Mouse (Mus musculus): Measurements from ENCODE around the gene Gm47969. TPM values are rescaled to one million over a fixed set of nuclear protein-coding genes. Genes with fewer than 3 reads are reported as not detected.

Gene Gm47969
- not detected in 2 replicates for polyA plus RNA-seq (2015; fragmentation: Nextera tagmentation; extraction: Ambion mirVana)

DNA sequence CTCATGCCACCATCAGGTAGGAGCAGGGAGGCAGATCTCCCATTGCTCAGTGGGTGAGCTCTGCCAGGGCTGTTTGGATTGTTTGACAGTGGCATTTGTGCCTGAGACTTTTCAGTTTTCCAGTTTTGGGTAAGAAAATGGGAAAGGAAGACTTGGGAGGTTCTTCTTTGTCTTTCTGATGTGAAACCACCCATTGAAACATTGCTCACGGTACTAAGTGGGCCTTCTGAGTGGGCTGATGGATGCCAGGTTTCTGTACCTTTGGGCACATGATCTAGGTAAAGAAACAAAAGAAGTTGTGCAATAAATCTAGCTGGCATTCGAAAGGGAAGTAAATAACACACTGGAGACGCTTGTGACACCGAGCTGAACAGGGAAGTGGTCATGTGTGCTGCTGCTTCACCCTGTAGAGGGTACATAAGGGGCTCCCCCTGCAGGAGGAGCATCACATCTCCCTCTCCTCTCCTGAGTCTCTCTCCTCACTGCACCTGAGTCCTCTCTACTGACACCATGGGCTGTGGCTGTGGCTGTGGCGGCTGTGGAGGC, at the start of gene Gm47969:
TSS of gene Gm47969 (plus strand) at position 51 of the 546 bp plus-strand sequence.

DNA sequence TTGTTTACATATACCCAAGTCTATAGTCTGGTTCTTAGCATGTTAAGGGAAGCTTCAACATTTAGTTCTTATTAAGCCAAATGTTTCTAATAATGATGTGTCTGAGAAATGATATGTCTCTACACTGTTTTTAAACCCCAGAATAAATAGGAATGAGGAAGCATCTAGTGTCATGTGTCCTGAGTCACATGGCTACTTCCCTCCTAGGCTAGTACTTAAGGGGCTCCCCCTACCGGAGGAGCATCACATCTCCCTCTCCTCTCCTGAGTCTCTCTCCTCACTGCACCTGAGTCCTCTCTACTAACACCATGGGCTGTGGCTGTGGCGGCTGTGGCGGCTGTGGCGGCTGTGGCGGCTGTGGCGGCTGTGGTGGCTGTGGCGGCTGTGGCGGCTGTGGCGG, 44.4 kb upstream of the Gm47969 start, which contains the start of gene Gm47959:
TSS of gene Gm47959 (plus strand) at position 243 of the 400 bp plus-strand sequence.

DNA sequence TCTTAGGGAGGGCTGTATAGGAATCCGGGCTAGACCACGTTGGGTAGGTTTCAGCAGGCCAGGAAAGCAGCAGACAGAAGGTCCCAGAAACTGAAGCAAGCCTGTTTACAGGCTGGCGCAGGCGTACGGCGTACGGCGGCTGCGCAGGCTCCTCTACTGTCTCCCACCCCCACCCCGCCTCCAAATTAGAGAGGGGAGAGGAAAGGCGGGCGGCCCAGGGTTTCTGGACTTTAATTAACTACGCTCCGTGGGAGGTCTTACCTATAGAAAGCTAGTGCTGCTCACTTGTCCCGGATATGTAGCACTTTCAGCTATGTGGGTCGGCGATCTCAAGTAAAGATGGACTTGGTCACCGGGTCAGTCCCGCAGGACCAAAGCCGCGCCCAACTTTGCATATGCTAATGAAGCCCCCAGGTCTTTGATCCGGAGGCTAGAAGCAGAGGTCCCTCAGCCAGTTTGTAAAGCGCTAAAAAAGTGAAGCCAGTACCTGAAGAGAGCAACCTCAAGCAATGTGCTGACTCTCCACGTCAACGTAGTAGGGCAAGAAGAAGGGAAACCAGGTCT, 6.5 kb upstream of the Gm47969 start, which contains the start of gene Slc19a3:
TSS of gene Slc19a3 (minus strand) at position 340 of the 564 bp plus-strand sequence.

DNA sequence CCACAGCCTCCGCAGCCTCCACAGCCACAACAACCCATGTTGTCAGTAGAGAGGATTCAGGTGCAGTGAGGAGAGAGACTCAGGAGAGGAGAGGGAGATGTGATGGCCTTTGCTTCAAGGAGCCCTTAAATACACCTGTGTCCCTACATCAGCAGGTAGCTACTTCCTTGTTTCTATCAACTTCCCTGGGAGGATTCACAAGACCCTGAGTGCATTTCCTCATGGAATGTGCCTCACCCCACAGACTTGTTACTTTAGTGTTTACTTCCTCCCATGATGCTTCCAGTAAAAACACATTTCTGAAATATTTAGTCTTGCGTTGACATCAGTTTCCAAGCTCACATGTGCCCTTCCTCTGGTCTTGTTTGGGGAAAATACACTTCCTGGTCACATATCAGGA, 2.4 kb upstream of the Gm47969 start, which contains the start of gene Krtap28-10:
TSS of gene Krtap28-10 (minus strand) at position 101 of the 400 bp plus-strand sequence.

DNA sequence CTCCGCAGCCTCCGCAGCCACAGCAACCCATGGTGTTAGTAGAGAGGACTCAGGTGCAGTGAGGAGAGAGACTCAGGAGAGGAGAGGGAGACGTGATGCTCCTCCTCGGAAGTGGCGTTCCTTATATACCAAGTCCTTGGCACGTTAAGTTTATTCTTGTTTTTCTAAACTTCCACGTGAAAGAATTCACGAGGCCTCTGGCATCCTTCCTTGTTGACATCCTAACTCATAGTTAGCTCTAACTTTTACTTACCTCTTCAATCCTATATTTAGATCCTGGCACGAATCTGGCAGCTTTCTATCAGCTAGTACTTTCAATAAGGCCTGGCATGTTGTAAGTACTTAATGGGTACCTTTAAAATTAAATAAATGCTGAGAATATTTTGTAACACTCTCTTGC, 14.5 kb downstream of the Gm47969 start, which contains the start of gene A030005K14Rik:
TSS of gene A030005K14Rik (minus strand) at position 101 of the 400 bp plus-strand sequence.

DNA sequence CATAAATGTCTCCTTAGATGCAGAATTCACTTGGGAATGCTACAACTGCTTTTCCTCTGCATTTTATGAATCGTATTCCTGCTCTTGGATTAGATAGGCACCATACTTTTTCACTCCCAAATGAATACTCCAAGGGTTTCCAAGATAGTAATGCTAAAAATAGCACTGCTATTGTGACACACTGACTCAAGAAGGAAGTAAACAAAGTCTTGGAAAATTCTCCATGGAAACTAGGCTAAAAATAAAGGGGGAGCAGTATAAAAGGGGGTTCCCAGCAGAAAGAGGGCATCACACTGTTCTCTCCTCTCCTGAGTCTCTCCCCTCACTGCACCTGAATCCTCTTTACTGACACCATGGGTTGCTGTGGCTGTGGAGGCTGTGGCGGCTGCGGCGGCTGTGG, 15.9 kb downstream of the Gm47969 start, which contains the start of gene Krtap28-13:
TSS of gene Krtap28-13 (plus strand) at position 288 of the 400 bp plus-strand sequence.

Other genes starting within 250 kb of the Gm47969 start
- gene Agfg1, start 205.4 kb upstream of the Gm47969 start, polyA plus RNA-seq (2015; fragmentation: Nextera tagmentation; extraction: Ambion mirVana) = 12.4 and 14.5 TPM in 2 replicates
- not detected in 2 replicates for gene A030005L19Rik, start 131.6 kb upstream of the Gm47969 start, polyA plus RNA-seq (2015; fragmentation: Nextera tagmentation; extraction: Ambion mirVana)
- not detected in 2 replicates for gene A030014E15Rik, start 120.0 kb upstream of the Gm47969 start, polyA plus RNA-seq (2015; fragmentation: Nextera tagmentation; extraction: Ambion mirVana)
- not detected in 2 replicates for gene Gm6217, start 113.5 kb upstream of the Gm47969 start, polyA plus RNA-seq (2015; fragmentation: Nextera tagmentation; extraction: Ambion mirVana)
- gene A030003K21Rik, start 101.5 kb upstream of the Gm47969 start, polyA plus RNA-seq (2015; fragmentation: Nextera tagmentation; extraction: Ambion mirVana) = not detected in 2 replicates
- not detected in 2 replicates for gene Gm7544, start 88.9 kb upstream of the Gm47969 start, polyA plus RNA-seq (2015; fragmentation: Nextera tagmentation; extraction: Ambion mirVana)
- not detected in 2 replicates for gene Gm47955, start 84.6 kb upstream of the Gm47969 start, polyA plus RNA-seq (2015; fragmentation: Nextera tagmentation; extraction: Ambion mirVana)
- gene Gm47959, start 44.4 kb upstream of the Gm47969 start, polyA plus RNA-seq (2015; fragmentation: Nextera tagmentation; extraction: Ambion mirVana) = not detected in 2 replicates
- 0.16 and 0.41 TPM in 2 replicates for gene Slc19a3, start 6.5 kb upstream of the Gm47969 start, polyA plus RNA-seq (2015; fragmentation: Nextera tagmentation; extraction: Ambion mirVana)
- not detected in 2 replicates for gene Krtap28-10, start 2.5 kb upstream of the Gm47969 start, polyA plus RNA-seq (2015; fragmentation: Nextera tagmentation; extraction: Ambion mirVana)
- gene A030005K14Rik, start 14.4 kb downstream of the Gm47969 start, polyA plus RNA-seq (2015; fragmentation: Nextera tagmentation; extraction: Ambion mirVana) = not detected in 2 replicates
- gene Krtap28-13, start 16.0 kb downstream of the Gm47969 start, polyA plus RNA-seq (2015; fragmentation: Nextera tagmentation; extraction: Ambion mirVana) = 0.13 TPM in 1 of 2 replicates, not detected in the other
- not detected in 2 replicates for gene Ccl20, start 71.8 kb downstream of the Gm47969 start, polyA plus RNA-seq (2015; fragmentation: Nextera tagmentation; extraction: Ambion mirVana)
- not detected in 2 replicates for gene Daw1, start 114.8 kb downstream of the Gm47969 start, polyA plus RNA-seq (2015; fragmentation: Nextera tagmentation; extraction: Ambion mirVana)